Mouse (Mus musculus) hindbrain, embryonic 15.5 days (tissue): ENCODE measurements at regions not wholly inside any gene's neighbourhood (a gene's known extent, or its start where the extent isn't known, plus 50 kb on each side); places are given as distances from the start of the nearest gene placed in this dataset.

ENCODE experiments used
- ATAC-seq: fragments of 200-750 bp; cut with Nextera tagmentation; 2 replicates; pipeline ENCODE4 v1.8.0; 2017; ENCODE audit warnings: low read depth, moderate number of reproducible peaks, moderate TSS enrichment; ENCODE audit not compliant: low FRiP score
- H3K27ac ChIP-seq: fragments of 300-500 bp; sonication (generic); replicated peaks from 2 replicates; pipeline ENCODE4 v1.5.1; 2015; ENCODE audit warnings: mild to moderate bottlenecking, inconsistent platforms
- H3K27me3 ChIP-seq: fragments of 300-500 bp; sonication (generic); 2 replicates; pipeline ENCODE4 v1.6.1; 2015; ENCODE audit warnings: control low read depth, inconsistent platforms
- H3K36me3 ChIP-seq: fragments of 300-500 bp; sonication (generic); 2 replicates; pipeline ENCODE4 v1.6.1; 2015; ENCODE audit warnings: control low read depth, inconsistent platforms
- H3K4me1 ChIP-seq: fragments of 300-500 bp; sonication (generic); replicated peaks from 2 replicates; pipeline ENCODE4 v1.6.1; 2015; ENCODE audit warnings: control low read depth, inconsistent platforms
- H3K4me2 ChIP-seq: fragments of 300-500 bp; sonication (generic); 2 replicates; pipeline ENCODE4 v1.6.1; 2015; ENCODE audit warnings: moderate library complexity, mild to moderate bottlenecking, inconsistent platforms
- H3K4me3 ChIP-seq: fragments of 300-500 bp; sonication (generic); 2 replicates; pipeline ENCODE4 v1.5.1; 2015; ENCODE audit warnings: mild to moderate bottlenecking, inconsistent platforms
- H3K9ac ChIP-seq: fragments of 300-500 bp; sonication (generic); 2 replicates; pipeline ENCODE4 v1.6.1; 2015; ENCODE audit warnings: inconsistent platforms
- H3K9me3 ChIP-seq: fragments of 300-500 bp; sonication (generic); 2 replicates; pipeline ENCODE4 v1.6.1; 2016; ENCODE audit warnings: control low read depth, inconsistent platforms
- WGBS: fragments of 180-500 bp; shearing (Covaris S2); methylation state at CpG from one replicate; pipeline ENCODE4 v1.1.7; 2015; 5-methylcytosine and 5-hydroxymethylcytosine counted together

DNA sequence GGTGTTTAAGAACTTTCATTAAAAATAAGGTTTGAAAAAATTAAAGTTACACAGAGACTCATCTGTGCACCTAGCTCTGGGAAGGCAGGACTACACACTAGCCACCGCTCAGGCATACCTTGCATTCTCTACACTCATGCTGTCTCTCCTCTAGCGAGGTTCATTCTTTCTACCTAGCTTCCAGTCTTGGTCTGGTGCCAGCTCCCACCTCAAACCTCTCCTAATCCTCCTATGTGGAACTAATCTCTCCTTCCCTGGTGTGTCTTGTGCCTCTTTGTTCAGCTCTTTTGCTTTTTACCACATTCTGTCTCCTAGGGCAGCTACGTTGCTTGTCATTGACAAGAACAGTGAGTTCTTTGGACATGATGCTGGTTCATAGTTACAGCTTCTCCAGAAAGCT lies 146.5 kb upstream of the Tut7 start:
- no peak overlapping the region for H3K4me3 ChIP-seq
- peaks cover 16% of the 10 kb centered on the region for H3K4me1 ChIP-seq
- no peaks in the 10 kb centered on the region for H3K27me3 ChIP-seq
- 65% methylated on average over 3 of the region's 3 CpGs for WGBS
- H3K36me3 ChIP-seq: no peaks in the 10 kb centered on the region
- H3K27ac ChIP-seq: no peak overlapping the region
- H3K9ac ChIP-seq: no peak overlapping the region
- H3K4me2 ChIP-seq: no peak overlapping the region
- ATAC-seq: no peak
- H3K9me3 ChIP-seq: no peaks in the 10 kb centered on the region

DNA sequence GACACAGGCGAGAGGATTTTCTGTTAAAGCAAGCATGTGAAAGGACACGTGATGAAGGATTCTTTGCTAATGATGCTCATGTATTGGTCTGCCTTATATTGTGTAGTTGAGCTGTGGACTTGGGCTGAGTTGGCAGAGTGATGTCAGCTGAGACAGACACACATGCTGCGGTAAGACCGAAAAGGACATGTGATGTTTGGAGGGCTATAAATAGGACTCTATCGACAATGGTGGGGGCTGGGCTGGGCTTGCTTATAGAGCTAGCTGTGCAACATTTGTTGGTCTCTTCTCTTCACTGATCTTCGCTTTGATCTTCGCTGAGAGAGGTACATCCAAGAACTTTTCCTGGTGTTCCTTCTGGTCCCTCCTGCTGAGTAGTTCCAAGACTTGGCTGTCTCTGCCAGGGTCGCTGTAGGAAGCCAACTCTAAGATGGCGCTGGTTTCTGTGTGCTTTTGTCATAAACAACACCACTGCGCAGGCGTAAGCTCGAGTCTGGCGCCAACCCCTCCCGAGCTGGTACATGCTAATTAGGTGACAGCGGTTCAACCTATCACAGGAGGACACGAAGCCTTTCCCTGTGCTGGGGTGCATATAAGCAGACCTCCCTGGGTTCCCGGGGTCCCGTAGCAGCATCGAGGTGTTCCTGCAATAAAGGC lies 145.8 kb upstream of the Tut7 start:
- H3K9me3 ChIP-seq: no peaks in the 10 kb centered on the region
- H3K4me1 ChIP-seq: peaks cover 16% of the 10 kb centered on the region
- H3K27me3 ChIP-seq: no peaks in the 10 kb centered on the region
- H3K4me3 ChIP-seq: no peak overlapping the region
- H3K36me3 ChIP-seq: no peaks in the 10 kb centered on the region
- ATAC-seq: no peak
- WGBS: 84% methylated on average over 19 of the region's 19 CpGs
- H3K4me2 ChIP-seq: no peak overlapping the region
- H3K9ac ChIP-seq: no peak overlapping the region
- no peak overlapping the region for H3K27ac ChIP-seq

DNA sequence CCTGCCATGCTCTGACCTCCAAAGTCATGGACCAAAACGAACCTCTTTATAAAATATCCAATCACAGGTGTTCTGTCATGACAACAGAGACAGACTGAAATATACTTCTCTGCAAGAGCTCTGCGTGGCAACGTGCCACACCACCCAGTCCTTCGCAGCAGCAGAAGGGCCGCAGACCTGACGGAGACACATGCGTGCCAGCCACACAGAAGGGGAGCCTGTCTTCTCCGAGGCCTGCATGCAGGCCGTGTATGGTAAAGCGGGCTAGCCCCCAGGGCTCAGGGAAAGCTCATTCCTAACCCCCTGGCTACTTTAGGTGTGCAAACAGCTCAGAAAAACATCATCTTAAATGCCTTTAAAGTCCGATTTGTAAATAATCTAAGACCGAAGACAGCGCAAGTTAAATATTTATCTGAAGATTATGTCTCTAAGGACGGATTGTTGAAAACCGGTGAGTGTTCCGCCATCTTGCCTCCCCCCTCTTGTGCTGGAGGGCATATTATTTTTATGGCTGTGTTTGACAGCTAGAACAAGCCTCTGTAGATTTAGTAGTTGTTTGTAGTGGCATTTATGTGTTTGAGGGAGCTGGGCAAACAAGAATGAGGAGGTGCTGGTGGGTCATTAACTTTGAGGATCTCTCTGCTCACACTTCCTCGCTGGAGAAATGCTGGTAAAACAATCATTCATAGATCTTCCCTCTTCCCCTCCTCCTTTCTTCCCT lies 143.7 kb upstream of the Tut7 start:
- Histone ChIP-seq H3K4me1 (peaks cover 15% of the 10 kb centered on the region), H3K9ac (no peak overlapping the region), H3K4me3 (no peak overlapping the region), H3K27me3 (no peaks in the 10 kb centered on the region), H3K4me2 (no peak overlapping the region), H3K27ac (no peak overlapping the region), H3K9me3 (no peaks in the 10 kb centered on the region), H3K36me3 (no peaks in the 10 kb centered on the region)
- 80% methylated on average over 17 of the region's 17 CpGs for WGBS
- ATAC-seq: no peak

DNA sequence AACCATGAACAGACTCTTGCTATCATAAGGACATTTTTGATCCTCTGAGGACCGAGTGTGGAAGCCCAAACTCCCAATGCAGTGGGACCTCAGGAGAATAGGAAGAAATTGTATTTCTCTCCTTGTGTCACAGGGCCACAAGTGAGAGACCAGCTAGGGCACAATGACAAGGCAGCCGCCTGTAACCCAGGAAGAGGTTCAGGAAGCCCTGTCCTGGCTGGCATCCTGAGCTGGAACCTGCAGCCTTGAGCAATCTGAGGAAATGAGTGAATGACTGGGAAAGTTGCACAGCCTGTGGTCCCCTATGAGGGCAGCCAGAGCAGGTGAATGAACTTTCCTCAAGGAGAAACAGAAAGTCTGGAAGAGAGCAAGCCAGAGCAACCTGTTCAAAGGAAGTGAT lies 142.0 kb upstream of the Tut7 start:
- WGBS: 92% methylated on average over 2 of the region's 2 CpGs
- no peak overlapping the region for H3K9ac ChIP-seq
- no peaks in the 10 kb centered on the region for H3K36me3 ChIP-seq
- no peak overlapping the region for H3K4me3 ChIP-seq
- H3K27me3 ChIP-seq: no peaks in the 10 kb centered on the region
- ATAC-seq: no peak
- H3K4me1 ChIP-seq: peaks cover 4% of the 10 kb centered on the region; the same call in 1 of the 2 replicates
- H3K27ac ChIP-seq: no peak overlapping the region
- H3K9me3 ChIP-seq: no peaks in the 10 kb centered on the region
- no peak overlapping the region for H3K4me2 ChIP-seq

DNA sequence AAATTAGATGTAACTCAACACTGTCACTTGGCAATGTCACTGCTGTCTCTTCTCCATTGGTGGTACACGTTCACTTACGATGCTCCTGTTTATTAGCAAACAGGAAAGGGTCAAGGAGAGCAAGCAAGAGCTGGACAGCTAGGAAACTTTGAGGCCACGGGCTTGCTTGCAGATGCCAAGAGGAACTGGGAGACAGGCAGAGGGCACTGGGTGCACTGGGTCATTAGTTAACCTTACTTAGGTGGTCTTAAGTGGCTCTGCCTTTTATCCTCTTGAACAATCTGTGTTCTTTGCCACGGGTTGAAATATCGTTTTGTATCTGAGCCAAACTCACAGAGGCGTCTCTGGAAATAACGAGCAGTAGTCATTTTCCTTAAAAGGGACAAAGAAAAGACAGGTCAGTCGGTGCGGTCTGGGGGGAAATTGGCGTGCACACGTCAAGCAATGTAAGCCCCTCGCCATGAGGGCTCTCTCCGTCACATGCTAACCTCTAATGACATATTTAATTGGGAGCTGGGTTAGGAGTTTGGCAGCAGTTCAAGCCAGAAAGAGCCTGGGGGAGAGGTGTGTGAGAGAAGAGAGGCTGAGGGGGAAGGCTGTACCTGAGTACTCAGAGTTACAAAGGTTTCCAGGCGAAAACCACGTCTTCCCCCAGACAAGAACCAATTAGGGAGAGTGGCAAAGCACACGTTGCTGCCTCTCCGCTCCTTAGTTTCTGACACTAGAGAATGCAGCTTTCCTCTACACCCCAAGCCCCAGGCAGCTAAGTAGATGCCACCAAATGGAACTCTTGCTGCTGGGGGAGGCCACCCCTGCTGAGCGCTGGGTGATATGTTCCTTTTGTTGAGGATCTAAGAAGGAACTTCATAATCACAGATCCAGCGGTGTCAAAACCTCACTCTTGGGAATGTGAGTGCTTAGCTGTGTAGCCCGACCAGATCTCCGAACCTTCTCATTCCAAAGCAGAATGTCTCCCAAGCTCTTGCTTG lies 140.0 kb upstream of the Tut7 start:
- Histone ChIP-seq H3K9me3 (no peaks in the 10 kb centered on the region), H3K4me1 (peaks cover 4% of the 10 kb centered on the region; the same call in 1 of the 2 replicates), H3K27ac (no peak overlapping the region), H3K27me3 (no peaks in the 10 kb centered on the region), H3K4me3 (no peak overlapping the region), H3K36me3 (no peaks in the 10 kb centered on the region), H3K9ac (no peak overlapping the region), H3K4me2 (no peak overlapping the region)
- whole genome bisulfite sequencing: 72% methylated on average over 21 of the region's 21 CpGs
- no peak for ATAC-seq

DNA sequence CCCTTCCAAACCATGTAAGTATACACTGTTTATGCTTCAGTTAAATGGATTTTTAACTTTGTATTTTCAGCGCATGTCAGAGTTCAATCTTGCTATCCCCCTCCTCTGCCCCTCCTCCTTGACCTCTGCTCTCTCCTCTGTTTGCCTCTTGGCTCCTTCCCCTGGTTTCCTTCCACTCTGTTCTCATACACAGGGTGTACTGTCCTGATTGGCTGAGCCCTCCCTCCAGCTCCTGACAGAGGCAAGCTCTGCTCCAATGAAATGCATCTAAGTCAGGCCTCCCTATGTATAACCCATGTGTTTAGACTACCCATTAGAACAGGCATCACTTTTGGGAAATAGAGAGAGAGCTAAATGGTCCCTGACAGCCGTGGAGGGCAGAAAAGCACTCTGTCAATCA lies 133.5 kb upstream of the Tut7 start:
- ATAC-seq: no peak
- H3K27me3 ChIP-seq: no peaks in the 10 kb centered on the region
- 53% methylated on average over 2 of the region's 2 CpGs for WGBS
- H3K36me3 ChIP-seq: no peaks in the 10 kb centered on the region
- no peak overlapping the region for H3K4me2 ChIP-seq
- no peaks in the 10 kb centered on the region for H3K9me3 ChIP-seq
- H3K27ac ChIP-seq: no peak overlapping the region
- no peak overlapping the region for H3K9ac ChIP-seq
- no peak overlapping the region for H3K4me3 ChIP-seq
- H3K4me1 ChIP-seq: no peaks in the 10 kb centered on the region

DNA sequence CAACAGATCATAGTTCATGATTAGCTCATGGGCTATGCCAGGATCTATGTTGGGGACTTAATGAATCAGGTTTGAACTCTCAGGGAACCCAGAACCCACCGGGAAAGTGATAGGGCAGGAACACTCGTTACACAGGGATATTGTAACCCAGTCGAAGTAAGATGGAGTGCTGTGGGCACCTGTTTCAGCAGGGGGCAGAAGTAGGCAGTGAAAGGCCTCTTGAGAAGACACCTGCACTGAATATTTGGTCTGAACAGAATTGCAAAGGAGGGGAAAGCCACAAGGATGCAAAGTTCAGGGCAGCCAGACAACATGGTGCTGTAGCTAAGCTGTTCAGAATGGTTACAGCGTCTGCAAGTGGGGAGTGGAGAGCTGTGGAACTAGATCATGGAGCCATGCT lies 129.9 kb upstream of the Tut7 start:
- Histone ChIP-seq H3K27ac (no peak overlapping the region), H3K36me3 (no peaks in the 10 kb centered on the region), H3K27me3 (no peaks in the 10 kb centered on the region), H3K9ac (no peak overlapping the region), H3K4me2 (no peak overlapping the region), H3K4me3 (no peak overlapping the region), H3K4me1 (peaks cover 4% of the 10 kb centered on the region; the same call in 1 of the 2 replicates), H3K9me3 (no peaks in the 10 kb centered on the region)
- 64% methylated on average over 4 of the region's 4 CpGs for WGBS
- no peak for ATAC-seq

DNA sequence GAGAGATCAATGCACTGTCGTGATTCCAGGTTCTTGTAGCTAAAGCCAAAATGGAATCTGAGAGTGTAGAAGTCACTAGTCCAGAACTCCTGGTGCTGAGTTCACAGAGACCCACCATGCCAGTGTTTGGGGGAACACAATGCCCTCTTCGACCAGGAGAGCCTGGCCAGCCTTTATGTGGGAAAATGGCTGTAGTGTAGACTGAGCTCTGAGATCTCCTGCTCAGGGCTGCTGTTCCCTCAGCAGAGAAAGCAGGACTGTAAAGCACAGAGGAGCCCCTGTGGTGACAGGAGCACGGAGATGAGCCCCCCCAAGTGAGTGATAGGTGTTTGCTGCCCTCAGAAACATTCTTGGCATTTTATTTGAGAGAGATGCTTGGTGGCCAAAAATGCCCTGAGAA lies 129.2 kb upstream of the Tut7 start:
- no peak overlapping the region for H3K9ac ChIP-seq
- 75% methylated on average over 3 of the region's 3 CpGs for WGBS
- ATAC-seq: no peak
- no peaks in the 10 kb centered on the region for H3K9me3 ChIP-seq
- H3K36me3 ChIP-seq: no peaks in the 10 kb centered on the region
- H3K4me1 ChIP-seq: peaks cover 4% of the 10 kb centered on the region; the same call in 1 of the 2 replicates
- H3K4me3 ChIP-seq: no peak overlapping the region
- H3K27me3 ChIP-seq: no peaks in the 10 kb centered on the region
- H3K27ac ChIP-seq: no peak overlapping the region
- H3K4me2 ChIP-seq: no peak overlapping the region

DNA sequence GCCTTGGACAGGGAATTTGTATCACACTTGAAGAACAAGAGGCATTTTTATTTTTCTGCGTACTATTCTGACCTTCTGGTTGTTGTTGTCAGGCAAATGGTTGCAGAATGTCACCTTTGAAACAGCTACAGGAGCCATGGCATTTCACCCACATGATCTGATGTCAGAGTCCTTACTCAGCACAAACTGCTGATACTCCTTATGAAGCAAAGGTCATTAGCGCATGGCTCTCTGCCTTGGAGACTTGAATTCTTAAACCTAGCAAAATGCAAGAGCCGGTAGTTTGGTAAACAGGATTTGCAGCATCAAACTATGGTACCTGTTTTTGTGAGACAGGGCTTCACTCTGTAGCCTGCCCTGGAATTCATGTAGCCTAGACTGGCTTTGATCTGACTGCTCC lies 127.3 kb upstream of the Tut7 start:
- H3K9ac ChIP-seq: no peak overlapping the region
- 90% methylated on average over 3 of the region's 3 CpGs for WGBS
- peaks cover 4% of the 10 kb centered on the region; the same call in 1 of the 2 replicates for H3K4me1 ChIP-seq
- H3K4me3 ChIP-seq: no peak overlapping the region
- H3K4me2 ChIP-seq: no peak overlapping the region
- no peaks in the 10 kb centered on the region for H3K36me3 ChIP-seq
- ATAC-seq: no peak
- H3K9me3 ChIP-seq: no peaks in the 10 kb centered on the region
- no peak overlapping the region for H3K27ac ChIP-seq
- no peaks in the 10 kb centered on the region for H3K27me3 ChIP-seq

DNA sequence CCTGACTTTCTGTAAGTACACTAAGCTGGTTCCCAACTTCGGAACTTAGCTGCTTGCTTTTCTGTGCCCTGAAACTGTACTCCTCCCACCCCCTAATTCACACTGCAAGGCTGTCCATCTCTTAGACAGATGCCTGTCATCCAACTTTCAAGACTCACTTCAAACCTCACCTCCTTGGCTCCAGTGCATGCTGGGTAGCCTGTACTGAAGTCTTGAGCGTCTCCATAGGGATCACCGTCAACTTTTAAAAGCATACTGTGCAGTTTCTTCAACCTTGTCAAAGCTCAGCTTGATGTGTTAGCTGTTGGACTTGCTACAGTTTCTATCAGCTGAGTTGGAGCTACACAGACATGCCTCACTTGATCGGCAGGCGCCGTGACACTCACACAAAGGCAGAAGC lies 126.5 kb upstream of the Tut7 start:
- Histone ChIP-seq H3K4me3 (no peak overlapping the region), H3K9ac (no peak overlapping the region), H3K27me3 (no peaks in the 10 kb centered on the region), H3K4me2 (no peak overlapping the region), H3K4me1 (peaks cover 4% of the 10 kb centered on the region; the same call in 1 of the 2 replicates), H3K9me3 (no peaks in the 10 kb centered on the region), H3K36me3 (no peaks in the 10 kb centered on the region), H3K27ac (no peak overlapping the region)
- 71% methylated on average over 6 of the region's 6 CpGs for WGBS
- no peak for ATAC-seq

DNA sequence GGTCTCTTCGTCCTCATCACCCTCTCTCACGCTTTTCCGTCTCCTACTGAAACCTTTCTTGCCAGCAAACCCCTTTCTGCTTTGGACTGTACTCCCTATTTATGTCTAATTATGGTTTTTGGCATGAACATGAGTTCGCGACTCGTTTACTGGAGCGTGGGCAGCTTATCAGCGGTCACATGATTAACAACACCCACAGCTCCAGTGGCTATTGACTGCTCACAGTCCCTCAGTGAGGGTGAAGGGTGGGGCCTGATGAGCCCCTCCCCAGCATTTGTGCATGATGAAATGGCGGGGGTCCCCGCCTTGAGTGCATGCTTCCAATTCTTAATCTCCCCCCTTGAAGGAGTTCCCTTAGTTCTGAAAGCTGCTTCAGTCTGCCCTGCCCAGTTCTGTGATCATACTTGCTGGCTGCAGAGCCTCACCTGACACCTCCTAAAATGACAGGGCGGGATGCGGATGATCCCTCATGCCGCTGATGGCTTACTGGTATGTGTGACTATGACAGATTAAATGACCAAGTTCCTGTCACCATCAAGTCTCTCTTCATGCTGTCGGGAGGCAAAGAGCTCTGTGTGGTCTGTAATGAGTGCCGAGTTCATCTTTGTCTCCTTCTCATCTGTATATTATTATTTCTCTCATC lies 125.7 kb upstream of the Tut7 start:
- H3K9ac ChIP-seq: no peak overlapping the region
- 82% methylated on average over 15 of the region's 15 CpGs for WGBS
- no peaks in the 10 kb centered on the region for H3K36me3 ChIP-seq
- no peaks in the 10 kb centered on the region for H3K27me3 ChIP-seq
- H3K4me3 ChIP-seq: no peak overlapping the region
- peaks cover 4% of the 10 kb centered on the region; the same call in 1 of the 2 replicates for H3K4me1 ChIP-seq
- no peaks in the 10 kb centered on the region for H3K9me3 ChIP-seq
- no peak for ATAC-seq
- H3K4me2 ChIP-seq: no peak overlapping the region
- no peak overlapping the region for H3K27ac ChIP-seq
